Mouse (Mus musculus): ENCODE data around the gene Mta3. TPM values are rescaled to one million over a fixed set of nuclear protein-coding genes. Genes with fewer than 3 reads are reported as not detected.

Mta3 gene
- 35.7 TPM for polyA plus RNA-seq (2014; fragmentation: Illumina TruSeq; extraction: RNeasy Lipid Tissue Mini Kit (QIAGEN cat#74804); ENCODE audit: low read depth, low replicate concordance)

GRCm38 (mm10) chr17:83706116-83706593 is at the start of gene Mta3:
Gene Mta3 (plus strand): TSS chr17:83706163.

GRCm38 (mm10) chr17:83847815-83848214 is 141.9 kb downstream of the Mta3 start, which contains the start of gene Haao:
Gene Haao (minus strand): TSS chr17:83847963.

Other genes starting within 250 kb of the Mta3 start
- gene Cox7a2l, start 188.8 kb upstream of the Mta3 start, polyA plus RNA-seq (2014; fragmentation: Illumina TruSeq; extraction: RNeasy Lipid Tissue Mini Kit (QIAGEN cat#74804); ENCODE audit: low read depth, low replicate concordance) = 258 TPM
- 2.4 TPM for gene Kcng3, start 74.3 kb upstream of the Mta3 start, polyA plus RNA-seq (2014; fragmentation: Illumina TruSeq; extraction: RNeasy Lipid Tissue Mini Kit (QIAGEN cat#74804); ENCODE audit: low read depth, low replicate concordance)
- gene Haao, start 141.8 kb downstream of the Mta3 start, polyA plus RNA-seq (2014; fragmentation: Illumina TruSeq; extraction: RNeasy Lipid Tissue Mini Kit (QIAGEN cat#74804); ENCODE audit: low read depth, low replicate concordance) = not detected

Measured in adrenal gland, adult 10 weeks (tissue).